21 mouse cellular contexts compared by ENCODE assay signal in genomic region chr12:52308628-52309027, GRCm38 (mm10).
"Had no signal": no experiment of that assay in that cellular context is flagged by ENCODE, and none has a peak within 500 bp of the region (broad histone marks: within the 10 kb centered on the region; RNA-seq: fewer than 3 reads in every experiment).

No protein-coding gene starts in this region.

- H3K4me1 ChIP-seq: limb, embryonic 12.5 days; limb, embryonic 15.5 days; midbrain, embryonic 12.5 days; midbrain, embryonic 15.5 days; neural tube, embryonic 12.5 days; neural tube, embryonic 15.5 days had no signal

- H3K4me3 ChIP-seq: limb, embryonic 12.5 days; limb, embryonic 15.5 days; midbrain, embryonic 12.5 days; midbrain, embryonic 15.5 days; neural tube, embryonic 12.5 days; neural tube, embryonic 15.5 days had no signal

- H3K27ac ChIP-seq: limb, embryonic 12.5 days; limb, embryonic 15.5 days; liver, embryonic 14.5 days; midbrain, embryonic 12.5 days; midbrain, embryonic 15.5 days; neural tube, embryonic 12.5 days; neural tube, embryonic 15.5 days; stomach, postnatal 0 days had no signal

- H3K4me2 ChIP-seq: limb, embryonic 12.5 days; limb, embryonic 15.5 days; midbrain, embryonic 12.5 days; midbrain, embryonic 15.5 days; neural tube, embryonic 12.5 days; neural tube, embryonic 15.5 days had no signal

- H3K27me3 ChIP-seq: limb, embryonic 12.5 days; limb, embryonic 15.5 days; midbrain, embryonic 12.5 days; midbrain, embryonic 15.5 days; neural tube, embryonic 12.5 days; neural tube, embryonic 15.5 days had no signal

- ATAC-seq: midbrain, embryonic 15.5 days had no signal

- DNase-seq: kidney, adult 18-20 months; kidney, adult 9 months; kidney, postnatal 14 days; kidney, postnatal 4 days; left cerebral cortex, postnatal 4 days; lung, adult 18-20 months; lung, postnatal 4 days; right cerebral cortex, adult 18-20 months; right cerebral cortex, postnatal 14 days; right cerebral cortex, postnatal 4 days; thymus, adult 2 months; thymus, postnatal 14 days; thymus, postnatal 4 days had no signal

- H3K9ac ChIP-seq: limb, embryonic 12.5 days; limb, embryonic 15.5 days; liver, embryonic 14.5 days; midbrain, embryonic 12.5 days; midbrain, embryonic 15.5 days; neural tube, embryonic 12.5 days; neural tube, embryonic 15.5 days had no signal

- H3K36me3 ChIP-seq: limb, embryonic 12.5 days; limb, embryonic 15.5 days; midbrain, embryonic 12.5 days; midbrain, embryonic 15.5 days; neural tube, embryonic 12.5 days; neural tube, embryonic 15.5 days had no signal

- H3K9me3 ChIP-seq: limb, embryonic 15.5 days; midbrain, embryonic 15.5 days; neural tube, embryonic 15.5 days had no signal
